Mouse (Mus musculus): ENCODE measurements at regions not wholly inside any gene's neighbourhood (a gene's known extent, or its start where the extent isn't known, plus 50 kb on each side); places are given as distances from the start of the nearest gene placed in this dataset.
A peak's percentile ranks its signal among the peaks of the same experiment; 100 is the strongest.

GRCm38 (mm10) chr3:143007047-143007446 lies 125.2 kb upstream of the Pkn2 start:
- Histone ChIP-seq H3K4me2 (replicated peaks; ENCODE audit: low read depth, low read length) (no peak overlapping the region), H3K27ac (ENCODE audit: low read length) (no peak overlapping the region), H3K9ac (replicated peaks; ENCODE audit: low read length) (no peak overlapping the region), H3K4me3 (ENCODE audit: low read length) (no peak overlapping the region), H3K4me1 (ENCODE audit: insufficient read depth, low read length) (no peaks in the 10 kb centered on the region), H3K27me3 (ENCODE audit: insufficient read depth, low read length) (no peaks in the 10 kb centered on the region), H3K9me3 (ENCODE audit: low read length) (no peaks in the 10 kb centered on the region), H3K36me3 (ENCODE audit: insufficient read depth, low read length) (no peaks in the 10 kb centered on the region)
- ATAC-seq (ENCODE audit: low FRiP score, low TSS enrichment) = no peak
- 82% methylated on average over 3 of the region's 3 CpGs for WGBS

- Histone ChIP-seq H3K9me3 (ENCODE audit: low read length) (no peaks in the 10 kb centered on the region), H3K27ac (ENCODE audit: low read length) (no peak overlapping the region), H3K9ac (replicated peaks; ENCODE audit: low read length) (no peak overlapping the region), H3K27me3 (ENCODE audit: insufficient read depth, low read length) (no peaks in the 10 kb centered on the region), H3K4me2 (replicated peaks; ENCODE audit: low read depth, low read length) (no peak overlapping the region), H3K4me1 (ENCODE audit: insufficient read depth, low read length) (no peaks in the 10 kb centered on the region), H3K36me3 (ENCODE audit: insufficient read depth, low read length) (no peaks in the 10 kb centered on the region), H3K4me3 (ENCODE audit: low read length) (no peak overlapping the region)
- ATAC-seq (ENCODE audit: low FRiP score, low TSS enrichment) = no peak
- WGBS = 79% methylated on average over 5 of the region's 5 CpGs
Observed at GRCm38 (mm10) chr3:143001952-143002351, 120.1 kb upstream of the Pkn2 start.

GRCm38 (mm10) chr3:142995981-142996743 lies 114.4 kb upstream of the Pkn2 start:
- Histone ChIP-seq H3K4me2 (replicated peaks; ENCODE audit: low read depth, low read length) (no peak overlapping the region), H3K4me3 (ENCODE audit: low read length) (no peak overlapping the region), H3K27ac (ENCODE audit: low read length) (no peak overlapping the region), H3K4me1 (ENCODE audit: insufficient read depth, low read length) (no peaks in the 10 kb centered on the region), H3K36me3 (ENCODE audit: insufficient read depth, low read length) (no peaks in the 10 kb centered on the region), H3K27me3 (ENCODE audit: insufficient read depth, low read length) (no peaks in the 10 kb centered on the region), H3K9me3 (ENCODE audit: low read length) (no peaks in the 10 kb centered on the region), H3K9ac (replicated peaks; ENCODE audit: low read length) (no peak overlapping the region)
- WGBS = 51% methylated on average over 3 of the region's 3 CpGs
- ATAC-seq (ENCODE audit: low FRiP score, low TSS enrichment) = no peak

GRCm38 (mm10) chr3:142984547-142984946 lies 102.7 kb upstream of the Pkn2 start:
- no peak overlapping the region for H3K4me2 ChIP-seq (replicated peaks; ENCODE audit: low read depth, low read length)
- ATAC-seq (ENCODE audit: low FRiP score, low TSS enrichment) = no peak
- no peak overlapping the region for H3K27ac ChIP-seq (ENCODE audit: low read length)
- H3K9me3 ChIP-seq (ENCODE audit: low read length) = 0 out of 2 replicates have a peak, but pooled peaks cover 4% of the 10 kb centered on the region
- 91% methylated on average over 5 of the region's 5 CpGs for WGBS
- no peak overlapping the region for H3K9ac ChIP-seq (replicated peaks; ENCODE audit: low read length)
- no peaks in the 10 kb centered on the region for H3K36me3 ChIP-seq (ENCODE audit: insufficient read depth, low read length)
- no peaks in the 10 kb centered on the region for H3K4me1 ChIP-seq (ENCODE audit: insufficient read depth, low read length)
- no peak overlapping the region for H3K4me3 ChIP-seq (ENCODE audit: low read length)
- H3K27me3 ChIP-seq (ENCODE audit: insufficient read depth, low read length) = no peaks in the 10 kb centered on the region

GRCm38 (mm10) chr3:142981221-142981620 lies 99.4 kb upstream of the Pkn2 start:
- no peak for ATAC-seq (ENCODE audit: low FRiP score, low TSS enrichment)
- Histone ChIP-seq H3K27me3 (ENCODE audit: insufficient read depth, low read length) (no peaks in the 10 kb centered on the region), H3K27ac (ENCODE audit: low read length) (no peak overlapping the region), H3K4me1 (ENCODE audit: insufficient read depth, low read length) (no peaks in the 10 kb centered on the region), H3K4me2 (replicated peaks; ENCODE audit: low read depth, low read length) (no peak overlapping the region), H3K36me3 (ENCODE audit: insufficient read depth, low read length) (no peaks in the 10 kb centered on the region), H3K9me3 (ENCODE audit: low read length) (no peaks in the 10 kb centered on the region), H3K4me3 (ENCODE audit: low read length) (no peak overlapping the region), H3K9ac (replicated peaks; ENCODE audit: low read length) (no peak overlapping the region)
- 91% methylated on average over 3 of the region's 3 CpGs for WGBS

GRCm38 (mm10) chr3:142979161-142979560 lies 97.4 kb upstream of the Pkn2 start:
- Histone ChIP-seq H3K4me1 (ENCODE audit: insufficient read depth, low read length) (no peaks in the 10 kb centered on the region; the same call in 1 of the 2 replicates), H3K4me2 (replicated peaks; ENCODE audit: low read depth, low read length) (no peak overlapping the region), H3K9ac (replicated peaks; ENCODE audit: low read length) (no peak overlapping the region), H3K27me3 (ENCODE audit: insufficient read depth, low read length) (no peaks in the 10 kb centered on the region), H3K9me3 (ENCODE audit: low read length) (no peaks in the 10 kb centered on the region), H3K27ac (ENCODE audit: low read length) (no peak overlapping the region), H3K4me3 (ENCODE audit: low read length) (no peak overlapping the region), H3K36me3 (ENCODE audit: insufficient read depth, low read length) (no peaks in the 10 kb centered on the region)
- ATAC-seq (ENCODE audit: low FRiP score, low TSS enrichment) = no peak
- WGBS = 14% methylated on average over 4 of the region's 4 CpGs

GRCm38 (mm10) chr3:142976519-142977394 lies 95.0 kb upstream of the Pkn2 start:
- Histone ChIP-seq H3K4me3 (ENCODE audit: low read length) (no peak overlapping the region), H3K4me2 (replicated peaks; ENCODE audit: low read depth, low read length) (no peak overlapping the region), H3K9me3 (ENCODE audit: low read length) (no peaks in the 10 kb centered on the region), H3K27ac (ENCODE audit: low read length) (no peak overlapping the region), H3K36me3 (ENCODE audit: insufficient read depth, low read length) (no peaks in the 10 kb centered on the region), H3K4me1 (ENCODE audit: insufficient read depth, low read length) (no peaks in the 10 kb centered on the region; the same call in 1 of the 2 replicates), H3K27me3 (ENCODE audit: insufficient read depth, low read length) (no peaks in the 10 kb centered on the region), H3K9ac (replicated peaks; ENCODE audit: low read length) (no peak overlapping the region)
- no peak for ATAC-seq (ENCODE audit: low FRiP score, low TSS enrichment)
- WGBS = 90% methylated on average over 7 of the region's 7 CpGs

- Histone ChIP-seq H3K27me3 (ENCODE audit: insufficient read depth, low read length) (no peaks in the 10 kb centered on the region), H3K4me2 (replicated peaks; ENCODE audit: low read depth, low read length) (no peak overlapping the region), H3K9me3 (ENCODE audit: low read length) (no peaks in the 10 kb centered on the region), H3K4me3 (ENCODE audit: low read length) (no peak overlapping the region), H3K27ac (ENCODE audit: low read length) (no peak overlapping the region), H3K4me1 (ENCODE audit: insufficient read depth, low read length) (no peaks in the 10 kb centered on the region; the same call in 1 of the 2 replicates), H3K9ac (replicated peaks; ENCODE audit: low read length) (no peak overlapping the region), H3K36me3 (ENCODE audit: insufficient read depth, low read length) (no peaks in the 10 kb centered on the region)
- 73% methylated on average over 8 of the region's 8 CpGs for WGBS
- ATAC-seq (ENCODE audit: low FRiP score, low TSS enrichment) = no peak
Observed at GRCm38 (mm10) chr3:142975606-142976005, 93.8 kb upstream of the Pkn2 start.

GRCm38 (mm10) chr3:142969501-142969900 lies 87.7 kb upstream of the Pkn2 start:
- Histone ChIP-seq H3K9me3 (ENCODE audit: low read length) (no peaks in the 10 kb centered on the region), H3K27me3 (ENCODE audit: insufficient read depth, low read length) (no peaks in the 10 kb centered on the region), H3K36me3 (ENCODE audit: insufficient read depth, low read length) (no peaks in the 10 kb centered on the region), H3K4me1 (ENCODE audit: insufficient read depth, low read length) (0 out of 2 replicates have a peak, but pooled peaks cover 3% of the 10 kb centered on the region), H3K9ac (replicated peaks; ENCODE audit: low read length) (no peak overlapping the region), H3K4me3 (ENCODE audit: low read length) (no peak overlapping the region), H3K4me2 (replicated peaks; ENCODE audit: low read depth, low read length) (no peak overlapping the region), H3K27ac (ENCODE audit: low read length) (no peak overlapping the region)
- WGBS = 62% methylated on average over 2 of the region's 2 CpGs
- ATAC-seq (ENCODE audit: low FRiP score, low TSS enrichment) = no peak

- Histone ChIP-seq H3K4me1 (ENCODE audit: insufficient read depth, low read length) (0 out of 2 replicates have a peak, but pooled peaks cover 3% of the 10 kb centered on the region), H3K4me2 (replicated peaks; ENCODE audit: low read depth, low read length) (no peak overlapping the region), H3K36me3 (ENCODE audit: insufficient read depth, low read length) (no peaks in the 10 kb centered on the region), H3K4me3 (ENCODE audit: low read length) (no peak overlapping the region), H3K27ac (ENCODE audit: low read length) (no peak overlapping the region), H3K27me3 (ENCODE audit: insufficient read depth, low read length) (no peaks in the 10 kb centered on the region), H3K9ac (replicated peaks; ENCODE audit: low read length) (no peak overlapping the region), H3K9me3 (ENCODE audit: low read length) (no peaks in the 10 kb centered on the region)
- 55% methylated on average over 4 of the region's 4 CpGs for WGBS
- peak; percentile 69; the same call in 1 of the 2 replicates for ATAC-seq (ENCODE audit: low FRiP score, low TSS enrichment)
Observed at GRCm38 (mm10) chr3:142965604-142966003, 83.8 kb upstream of the Pkn2 start.
